Mouse (Mus musculus) CH12.LX (cell line): ENCODE results near the gene Tpte. TPM values are rescaled to one million over a fixed set of nuclear protein-coding genes. Genes with fewer than 3 reads are reported as not detected.

Source experiments
- DNase-seq: peaks from one replicate; pipeline ENCODE4 v3.0.0-alpha.2; 2013; ENCODE audit errors: extremely low read depth
- H3K27ac ChIP-seq: 2 replicates; pipeline ENCODE4 v1.5.1; 2012; ENCODE audit warnings: low read depth, mild to moderate bottlenecking, control low read depth, moderate library complexity; ENCODE audit not compliant: insufficient read depth
- H3K27me3 ChIP-seq: replicated peaks from 2 replicates; pipeline ENCODE3; 2012; ENCODE audit warnings: inconsistent platforms
- H3K36me3 ChIP-seq, 2 experiments: replicated peaks in 1 of 2; 2 replicates each; pipeline versions ENCODE3 to v1.6.1; 2012; ENCODE audit warnings: inconsistent platforms in 1 of 2, low read length in 1 of 2, mild to moderate bottlenecking in 1 of 2, mixed read lengths in 1 of 2, moderate library complexity in 1 of 2; ENCODE audit not compliant: control insufficient read depth in 1 of 2, insufficient read depth in 1 of 2
- H3K4me1 ChIP-seq, 2 experiments: 2 replicates each; pipeline ENCODE4 v1.6.1; 2012; ENCODE audit warnings: inconsistent platforms in 1 of 2, moderate library complexity in 1 of 2; ENCODE audit not compliant: insufficient read depth in 2 of 2, control insufficient read depth in 1 of 2
- H3K4me2 ChIP-seq: 2 replicates; pipeline ENCODE4 v1.6.1; 2012; ENCODE audit warnings: low read depth, mild to moderate bottlenecking, control low read depth; ENCODE audit not compliant: poor library complexity, insufficient read depth, severe bottlenecking
- H3K4me3 ChIP-seq, 3 experiments: fragments of 150-350 bp in 1 of 3; sonication (generic) in 1 of 3; replicated peaks in 1 of 3; 2 replicates each; pipeline versions ENCODE3 to v1.5.1; 2011 to 2012; ENCODE audit warnings: low read depth in 2 of 3, low read length in 2 of 3, mild to moderate bottlenecking in 2 of 3, moderate library complexity in 2 of 3, control low read depth in 1 of 3, improper control_type of control experiment in 1 of 3, inconsistent platforms in 1 of 3, mixed read lengths in 1 of 3; ENCODE audit not compliant: poor library complexity in 1 of 3
- H3K79me2 ChIP-seq: replicated peaks from 2 replicates; pipeline ENCODE4 v1.6.1; 2012; ENCODE audit warnings: mild to moderate bottlenecking, moderate library complexity; ENCODE audit not compliant: control insufficient read depth, poor library complexity, insufficient read depth, severe bottlenecking; ENCODE audit errors: extremely low read depth
- H3K9ac ChIP-seq: 2 replicates; pipeline ENCODE4 v1.6.1; 2012; ENCODE audit warnings: low read depth, mild to moderate bottlenecking, control low read depth, moderate library complexity; ENCODE audit not compliant: insufficient read depth
- H3K9me3 ChIP-seq: replicated peaks from 2 replicates; pipeline ENCODE3; 2012; ENCODE audit warnings: low read length, inconsistent platforms, mixed read lengths
- BHLHE40 ChIP-seq: IDR thresholded peaks from 2 replicates; pipeline ENCODE4 v1.6.1; 2011; ENCODE audit warnings: mild to moderate bottlenecking, low read depth, low read length, improper control_type of control experiment
- CTCF ChIP-seq, 2 experiments: IDR thresholded peaks in 1 of 2; conservative IDR thresholded peaks in 1 of 2; 2 replicates each; pipeline ENCODE4 v1.5.1; 2011 to 2012; ENCODE audit warnings: low read depth in 2 of 2, low read length in 2 of 2, improper control_type of control experiment in 1 of 2, inconsistent platforms in 1 of 2, mild to moderate bottlenecking in 1 of 2, moderate library complexity in 1 of 2
- EP300 ChIP-seq: IDR thresholded peaks from 2 replicates; pipeline ENCODE4 v1.6.1; 2011; ENCODE audit warnings: low read length, improper control_type of control experiment
- IRF4 ChIP-seq: IDR thresholded peaks from 2 replicates; pipeline ENCODE4 v1.6.1; 2014; ENCODE audit warnings: low read depth, mild to moderate bottlenecking, inconsistent platforms, low read length, improper control_type of control experiment
- JUN ChIP-seq: IDR thresholded peaks from 2 replicates; pipeline ENCODE4 v1.6.1; 2011; ENCODE audit warnings: low read depth, mild to moderate bottlenecking, low read length, improper control_type of control experiment, moderate library complexity; ENCODE audit not compliant: insufficient read depth
- POLR2AphosphoS2 ChIP-seq: IDR thresholded peaks from 2 replicates; pipeline ENCODE4 v1.6.1; 2011; ENCODE audit warnings: low read depth, low read length, improper control_type of control experiment
- RCOR1 ChIP-seq: conservative IDR thresholded peaks from 2 replicates; pipeline ENCODE4 v1.6.1; 2012; ENCODE audit warnings: low read depth, mild to moderate bottlenecking, inconsistent platforms, low read length, improper control_type of control experiment
- TBP ChIP-seq: conservative IDR thresholded peaks from 2 replicates; pipeline ENCODE4 v1.6.1; 2011; ENCODE audit warnings: low read depth, low read length, improper control_type of control experiment
- USF2 ChIP-seq: conservative IDR thresholded peaks from 2 replicates; pipeline ENCODE4 v1.6.1; 2011; ENCODE audit warnings: low read depth, low read length, improper control_type of control experiment
- ZC3H11A ChIP-seq: IDR thresholded peaks from 2 replicates; pipeline ENCODE4 v1.6.1; 2012; ENCODE audit warnings: low read depth, mild to moderate bottlenecking, inconsistent platforms, low read length, improper control_type of control experiment
- ZKSCAN1 ChIP-seq: IDR thresholded peaks from 2 replicates; pipeline ENCODE4 v1.6.1; 2012; ENCODE audit warnings: low read depth, inconsistent platforms, low read length, improper control_type of control experiment, borderline replicate concordance
- ZNF384 ChIP-seq: IDR thresholded peaks from 2 replicates; pipeline ENCODE4 v1.6.1; 2012; ENCODE audit warnings: low read depth, low read length, improper control_type of control experiment, inconsistent platforms
- dilution Hi-C: fragments of 300-500 bp; cut with MboI; formaldehyde crosslinking; loops from 2 replicates; pipeline ENCODE4 v1.14.3; 2020; ENCODE audit warnings: low sequenced_read_pairs; ENCODE audit not compliant: extremely low pct_unique_long_range_greater_than_20kb, extremely low pct_ligation_motif_present
- in situ Hi-C: fragments of 300-500 bp; cut with MboI; formaldehyde crosslinking; loops from 3 replicates; pipeline ENCODE4 v1.14.3; 2019; ENCODE audit warnings: low sequenced_read_pairs, low pct_ligation_motif_present, low pct_unique_long_range_greater_than_20kb, mixed read lengths
- polyA plus RNA-seq: library from polyadenylated mRNA; unstranded; fragments of >175 nt; gene quantifications from 2 replicates; pipeline ENCODE4 v1.2.1, GENCODE M21; 2012; ENCODE audit warnings: low read depth; ENCODE audit not compliant: insufficient read length
- total RNA-seq, 2 experiments: library from RNA; depleted of rRNA; stranded (reverse); fragments of 300-350 nt in 1 of 2; fragments of >200 nt in 1 of 2; gene quantifications; 2 replicates each; pipeline ENCODE4 v1.2.3; 2012 to 2014

Tpte gene
- total and polyA plus RNA-seq, 3 experiments: not detected

DNA sequence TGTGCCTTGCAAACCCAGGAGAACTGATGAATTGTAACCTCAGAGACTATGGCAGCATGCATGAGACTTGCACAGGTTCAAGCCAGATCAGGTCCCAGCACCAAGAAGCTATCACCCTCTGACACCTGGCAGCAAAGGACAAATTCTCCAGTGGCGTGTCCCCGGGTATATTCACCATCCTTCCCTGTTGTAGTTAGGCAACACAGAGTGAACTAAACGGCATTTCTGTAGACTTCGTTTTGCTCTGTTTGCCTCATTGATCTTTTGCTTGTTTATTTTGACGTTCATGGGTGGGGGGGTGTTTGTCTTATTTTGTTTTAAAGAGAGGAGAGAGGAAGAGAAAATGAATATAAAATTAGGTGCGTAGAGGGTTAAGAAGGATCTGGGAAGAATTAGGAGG, 101.9 kb downstream of the Tpte start:
- in situ Hi-C loops (loop anchor here (10.0 kb wide), 1 partner anchor 190 kb away; the partner anchor contains the start of gene Vps36), dilution Hi-C loops (no loop called here)
- Histone ChIP-seq H3K9me3 (no peaks in the 10 kb centered on the region), H3K27ac (no peak overlapping the region), H3K4me3 (no peak overlapping the region), H3K36me3 (peaks cover 15 to 66% of the 10 kb centered on the region in 2 experiments), H3K9ac (no peak overlapping the region), H3K79me2 (no peaks in the 10 kb centered on the region), H3K27me3 (no peaks in the 10 kb centered on the region), H3K4me2 (no peak overlapping the region), H3K4me1 (peaks cover 0 to 18% of the 10 kb centered on the region in 2 experiments; a peak in 2 of 4 replicates)
- DNase-seq: no peak
- no peak for TF ChIP-seq ZNF384
- no peak for TF ChIP-seq JUN
- TF ChIP-seq EP300: no peak
- TF ChIP-seq USF2: no peak
- TF ChIP-seq BHLHE40: no peak

DNA sequence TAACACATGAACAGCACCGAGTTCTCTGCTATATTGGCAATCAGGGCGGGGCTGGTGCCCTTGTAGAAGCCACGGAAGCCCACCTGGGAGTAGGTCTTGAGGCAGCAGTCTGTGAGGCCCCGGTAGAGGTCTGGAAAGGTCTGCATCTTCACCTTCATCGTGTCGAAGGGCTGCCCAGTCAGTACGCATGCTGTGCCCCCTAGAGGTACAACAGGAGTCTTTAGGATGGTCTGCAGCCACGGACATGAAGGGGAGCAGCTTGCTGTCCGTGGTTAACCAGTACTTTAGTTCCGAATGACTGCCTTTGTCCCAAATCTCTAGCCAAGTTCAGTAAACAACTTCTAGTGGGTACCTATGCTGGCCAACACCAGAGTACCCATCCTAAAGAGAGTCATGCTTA, 106.6 kb downstream of the Tpte start:
- H3K27me3 ChIP-seq: no peaks in the 10 kb centered on the region

DNA sequence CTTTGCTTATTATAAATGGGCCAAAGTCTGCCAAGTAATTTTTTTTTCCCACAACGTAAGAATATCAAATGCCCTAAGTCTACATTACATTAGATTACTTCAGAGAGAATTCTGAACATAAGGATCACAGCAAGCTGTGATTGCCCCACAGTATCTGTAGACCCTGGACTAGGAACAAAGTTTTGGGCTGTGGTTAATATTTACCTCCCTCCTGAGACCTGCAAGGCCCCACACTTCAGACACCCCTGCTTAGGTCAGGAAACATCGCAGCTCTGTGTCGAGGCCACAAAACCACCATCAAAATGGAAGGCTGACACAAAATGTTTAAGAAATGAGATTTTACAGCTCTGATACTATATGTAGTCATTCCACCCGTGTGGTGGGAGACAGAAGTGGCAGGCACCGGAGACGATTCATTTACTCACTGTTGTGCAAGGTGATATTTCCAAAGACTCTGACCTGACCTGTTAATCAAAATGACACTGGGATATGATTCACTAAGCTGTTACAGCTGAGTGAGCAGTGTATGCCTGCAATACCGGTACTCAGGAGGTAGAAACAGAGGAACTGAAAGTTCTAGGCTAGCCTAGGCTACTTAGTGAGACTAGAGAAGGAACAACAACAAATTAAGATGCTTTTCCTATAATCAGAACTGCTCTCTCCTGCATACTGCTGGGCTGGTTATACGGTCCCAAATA, 107.7 kb downstream of the Tpte start:
- Histone ChIP-seq H3K27me3 (no peaks in the 10 kb centered on the region), H3K27ac (no peak overlapping the region), H3K4me2 (no peak overlapping the region), H3K36me3 (peaks cover 11 to 51% of the 10 kb centered on the region in 2 experiments), H3K9ac (no peak overlapping the region), H3K9me3 (no peaks in the 10 kb centered on the region), H3K4me3 (no peak overlapping the region), H3K4me1 (peaks cover 3 to 22% of the 10 kb centered on the region in 2 experiments; a peak in 3 of 4 replicates), H3K79me2 (no peaks in the 10 kb centered on the region)
- in situ Hi-C loops: no loop called here
- TF ChIP-seq ZKSCAN1 (no peak), IRF4 (peak; percentile 64; the same call in 1 of the 2 replicates), BHLHE40 (no peak), EP300 (peak; percentile 55)
- peak; percentile 53 for DNase-seq
- dilution Hi-C loops: no loop called here

More for the DNA sequence above, 106.6 kb downstream of the Tpte start:
- Histone ChIP-seq H3K9ac (no peak overlapping the region), H3K9me3 (no peaks in the 10 kb centered on the region), H3K27ac (no peak overlapping the region), H3K4me3 (no peak overlapping the region), H3K79me2 (no peaks in the 10 kb centered on the region), H3K36me3 (peaks cover 11 to 56% of the 10 kb centered on the region in 2 experiments), H3K4me1 (peaks cover 3 to 25% of the 10 kb centered on the region in 2 experiments; a peak in 3 of 4 replicates), H3K4me2 (no peak overlapping the region)
- DNase-seq: no peak
- TF ChIP-seq CTCF (conservative IDR thresholded peaks at IDR 0.05 in 1 of 2, IDR thresholded peaks at IDR 0.05 in 1 of 2; ENCODE audit: low read depth in 2 of 2, low read length in 2 of 2) (0 out of 4 replicates have a peak, but pooled peaks of 1 of the 2 experiments have one; percentile 17), TBP (no peak), POLR2AphosphoS2 (no peak), RCOR1 (no peak), ZC3H11A (no peak)
- in situ Hi-C loops: loop anchor here (10.0 kb wide), 1 partner anchor 195 kb away; the partner anchor contains the start of gene Vps36
- dilution Hi-C loops: no loop called here
